Mouse (Mus musculus) small intestine, adult 2 months (tissue): Measurements from ENCODE around the gene Smarcc2.

Experiments
- CTCF ChIP-seq: fragments of 200-500 bp; IDR thresholded peaks from 2 replicates; pipeline ENCODE4 v1.5.1; 2012; ENCODE audit warnings: low read depth, mild to moderate bottlenecking, control low read depth, inconsistent platforms, low read length, moderate library complexity, mixed read lengths; ENCODE audit not compliant: insufficient replicate concordance, insufficient read length; ENCODE audit errors: extremely low read depth
- POLR2A ChIP-seq: fragments of 200-500 bp; IDR thresholded peaks from 2 replicates; pipeline ENCODE4 v1.6.1; 2012; ENCODE audit warnings: low read depth, mild to moderate bottlenecking, control low read depth, inconsistent platforms, low read length, moderate library complexity

DNA sequence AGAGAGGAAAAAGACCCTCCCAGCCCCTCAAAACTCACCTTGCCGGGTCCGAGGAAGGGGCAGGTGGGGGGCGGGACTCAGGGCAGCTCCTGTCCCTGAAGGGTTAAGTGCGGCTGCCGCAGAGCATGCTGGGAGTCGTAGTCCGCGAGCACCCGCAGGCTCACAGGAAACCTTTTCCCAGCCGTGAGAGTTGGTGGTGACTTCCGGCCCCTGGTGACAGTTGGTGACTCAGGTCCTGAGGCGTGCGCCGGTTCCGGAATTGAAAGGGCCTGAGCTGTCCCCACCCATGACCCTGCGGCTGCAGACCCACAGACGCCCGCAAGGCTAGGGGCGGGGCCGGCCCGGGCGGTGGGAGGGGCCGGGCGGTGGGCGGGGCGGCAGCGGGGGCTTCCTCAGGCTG lies 39.5 kb downstream of the Smarcc2 start, which contains the start of gene Myl6b:
- no peak for TF ChIP-seq CTCF
- TF ChIP-seq POLR2A, result no peak
